Mouse (Mus musculus) megakaryocyte, embryonic 14.5 days (primary cell): ENCODE data around the gene Dazl.

Experiments
- FLI1 ChIP-seq: IDR thresholded peaks from 2 replicates; pipeline ENCODE4 v1.6.1; 2012; ENCODE audit warnings: low read length, inconsistent platforms, mixed read lengths
- GATA1 ChIP-seq: IDR thresholded peaks from 3 replicates; pipeline ENCODE4 v1.6.1; 2012; ENCODE audit warnings: mixed read lengths, low read length, inconsistent platforms, borderline replicate concordance

DNA sequence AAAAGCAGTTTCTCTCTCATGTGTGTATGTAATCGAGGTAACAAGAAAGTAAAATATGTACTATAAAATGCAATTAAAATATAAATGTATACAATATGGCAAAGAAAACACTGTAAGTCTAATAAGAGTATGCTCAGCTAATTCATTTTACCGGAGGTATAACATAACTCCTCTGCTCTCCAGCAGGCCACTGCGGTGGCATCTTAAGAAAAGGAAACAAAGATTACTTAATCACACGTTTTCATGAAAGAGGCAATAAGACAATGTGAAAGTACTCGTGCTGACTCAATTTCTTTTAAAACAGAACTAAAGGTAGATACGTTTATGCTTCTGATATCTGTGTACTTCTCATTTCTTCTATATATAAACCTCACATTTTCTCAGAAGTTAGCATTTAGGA is 8.6 kb downstream of the Dazl start:
- TF ChIP-seq GATA1 (no peak), FLI1 (no peak)
